Mouse (Mus musculus) limb, embryonic 14.5 days (tissue): ENCODE measurements at regions not wholly inside any gene's neighbourhood (a gene's known extent, or its start where the extent isn't known, plus 50 kb on each side); places are given as distances from the start of the nearest gene placed in this dataset.

Experiments used
- ATAC-seq: fragments of 200-750 bp; cut with Nextera tagmentation; 2 replicates; pipeline ENCODE4 v1.8.0; 2017; ENCODE audit warnings: low read depth, moderate number of reproducible peaks, moderate TSS enrichment; ENCODE audit not compliant: low FRiP score
- DNase-seq: peaks from one replicate; pipeline ENCODE4 v3.0.0-alpha.2; 2015; ENCODE audit warnings: low spot score
- H3K27ac ChIP-seq: fragments of 300-500 bp; sonication (generic); replicated peaks from 2 replicates; pipeline ENCODE4 v1.5.1; 2014; ENCODE audit warnings: low read depth, mild to moderate bottlenecking, low read length, moderate library complexity, mixed read lengths
- H3K27me3 ChIP-seq: fragments of 300-500 bp; sonication (generic); 2 replicates; pipeline ENCODE4 v1.6.1; 2014; ENCODE audit warnings: low read length, mixed read lengths; ENCODE audit not compliant: control insufficient read depth, insufficient read depth
- H3K36me3 ChIP-seq: fragments of 300-500 bp; sonication (generic); 2 replicates; pipeline ENCODE4 v1.6.1; 2014; ENCODE audit warnings: mild to moderate bottlenecking, low read length, moderate library complexity, mixed read lengths; ENCODE audit not compliant: control insufficient read depth, insufficient read depth
- H3K4me1 ChIP-seq: fragments of 300-500 bp; sonication (generic); 2 replicates; pipeline ENCODE4 v1.6.1; 2014; ENCODE audit warnings: antibody characterized with exemption, low read length, mixed read lengths; ENCODE audit not compliant: control insufficient read depth, insufficient read depth
- H3K4me2 ChIP-seq: fragments of 300-500 bp; sonication (generic); replicated peaks from 2 replicates; pipeline ENCODE4 v1.6.1; 2014; ENCODE audit warnings: low read depth, mild to moderate bottlenecking, low read length, moderate library complexity; ENCODE audit not compliant: severe bottlenecking
- H3K4me3 ChIP-seq: fragments of 300-500 bp; sonication (generic); replicated peaks from 2 replicates; pipeline ENCODE4 v1.5.1; 2014; ENCODE audit warnings: low read length
- H3K9ac ChIP-seq: fragments of 300-500 bp; sonication (generic); 2 replicates; pipeline ENCODE4 v1.6.1; 2014; ENCODE audit warnings: mild to moderate bottlenecking, low read depth, low read length, moderate library complexity; ENCODE audit not compliant: severe bottlenecking
- H3K9me3 ChIP-seq: fragments of 300-500 bp; sonication (generic); 2 replicates; pipeline ENCODE4 v1.6.1; 2016; ENCODE audit warnings: low read length; ENCODE audit not compliant: control insufficient read depth
- POLR2A ChIP-seq: fragments of 200-500 bp; IDR thresholded peaks from 2 replicates; pipeline ENCODE4 v1.8.0; 2012; ENCODE audit warnings: inconsistent platforms, mild to moderate bottlenecking, moderate library complexity, borderline replicate concordance; ENCODE audit not compliant: insufficient read depth, insufficient read length; ENCODE audit errors: extremely low read depth
- WGBS: fragments of 180-500 bp; shearing (Covaris S2); extraction: QIAGEN DNeasy Blood & Tissue Kit; methylation state at CpG from one replicate; pipeline ENCODE4 v1.1.7; 2014; 5-methylcytosine and 5-hydroxymethylcytosine counted together

DNA sequence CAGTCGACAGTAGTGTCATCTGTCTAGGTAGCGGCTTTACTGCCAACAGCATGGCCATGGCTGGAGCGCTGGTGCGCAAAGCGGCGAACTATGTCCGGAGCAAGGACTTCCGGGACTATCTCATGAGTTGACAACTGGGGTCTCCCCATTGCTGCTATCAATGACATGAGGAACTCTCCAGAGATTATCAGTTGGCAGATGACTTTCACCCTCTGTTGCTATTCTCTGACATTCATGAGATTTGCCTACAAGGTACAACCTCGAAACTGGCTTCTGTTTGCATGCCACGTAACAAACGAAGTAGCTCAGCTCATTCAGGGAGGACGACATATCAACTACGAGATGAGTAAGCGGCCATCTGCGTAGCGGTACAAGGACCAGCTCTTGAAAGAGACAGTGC, 374.6 kb upstream of the Gm6657 start:
- no peak overlapping the region for H3K9ac ChIP-seq
- ATAC-seq (no peak), DNase-seq (no peak)
- no peaks in the 10 kb centered on the region for H3K27me3 ChIP-seq
- no peaks in the 10 kb centered on the region; the same call in 1 of the 2 replicates for H3K4me1 ChIP-seq
- H3K4me3 ChIP-seq: no peak overlapping the region
- H3K4me2 ChIP-seq: no peak overlapping the region
- H3K9me3 ChIP-seq: no peaks in the 10 kb centered on the region
- H3K27ac ChIP-seq: no peak overlapping the region
- 96% methylated on average over 16 of the region's 16 CpGs for WGBS
- no peaks in the 10 kb centered on the region for H3K36me3 ChIP-seq
- no peak for TF ChIP-seq POLR2A

DNA sequence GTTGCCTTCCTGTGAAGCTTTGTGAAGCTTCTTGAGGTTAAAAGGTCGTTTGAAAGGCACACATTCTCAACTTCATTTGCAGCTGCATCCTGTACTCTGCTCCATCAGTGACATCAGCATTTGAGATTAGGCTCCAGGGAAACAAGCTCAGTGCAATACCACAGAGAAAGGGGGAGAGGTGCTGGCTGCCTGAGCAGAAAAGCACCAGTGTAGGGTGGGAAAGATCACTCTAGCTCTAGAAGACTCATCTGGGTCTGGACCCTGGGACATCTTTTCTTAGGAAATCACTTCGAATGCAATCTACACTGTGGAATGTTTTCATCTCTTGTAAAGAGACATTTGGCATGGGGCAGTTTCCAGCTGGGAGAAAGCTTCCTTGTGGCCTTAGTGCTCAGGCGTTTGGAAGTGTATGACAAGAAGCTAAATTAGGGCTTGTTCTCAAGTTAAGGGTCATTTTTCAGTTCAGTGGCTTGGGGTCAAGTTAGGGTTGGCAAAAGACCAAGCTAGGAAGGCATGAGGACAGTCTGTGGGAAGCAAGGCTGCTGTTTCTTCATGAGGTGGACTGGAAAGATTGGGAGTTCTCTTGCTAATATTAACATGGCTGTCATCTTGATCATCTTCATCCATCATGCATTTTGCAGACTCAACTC, 370.5 kb upstream of the Gm6657 start:
- 35% methylated on average over 3 of the region's 3 CpGs for WGBS
- 0 out of 2 replicates have a peak, but pooled peaks cover 4% of the 10 kb centered on the region for H3K9me3 ChIP-seq
- H3K27me3 ChIP-seq: no peaks in the 10 kb centered on the region
- no peak for DNase-seq
- no peak overlapping the region for H3K27ac ChIP-seq
- H3K4me3 ChIP-seq: no peak overlapping the region
- TF ChIP-seq POLR2A: no peak
- no peak overlapping the region for H3K4me2 ChIP-seq
- ATAC-seq: no peak
- H3K4me1 ChIP-seq: no peaks in the 10 kb centered on the region; the same call in 1 of the 2 replicates
- H3K9ac ChIP-seq: no peak overlapping the region
- H3K36me3 ChIP-seq: no peaks in the 10 kb centered on the region

GRCm38 (mm10) chr12:77833411-77834169, 360.5 kb upstream of the Gm6657 start:
- 94% methylated on average over 9 of the region's 9 CpGs for WGBS
- no peak overlapping the region for H3K4me3 ChIP-seq
- no peaks in the 10 kb centered on the region for H3K9me3 ChIP-seq
- no peak overlapping the region for H3K4me2 ChIP-seq
- H3K4me1 ChIP-seq: no peaks in the 10 kb centered on the region
- H3K36me3 ChIP-seq: no peaks in the 10 kb centered on the region
- H3K27ac ChIP-seq: no peak overlapping the region
- ATAC-seq (no peak), DNase-seq (no peak)
- no peaks in the 10 kb centered on the region for H3K27me3 ChIP-seq
- TF ChIP-seq POLR2A: no peak
- no peak overlapping the region for H3K9ac ChIP-seq

GRCm38 (mm10) chr12:77834891-77835290, 359.2 kb upstream of the Gm6657 start:
- H3K4me1 ChIP-seq: no peaks in the 10 kb centered on the region
- no peak overlapping the region for H3K27ac ChIP-seq
- no peak for DNase-seq
- no peak overlapping the region for H3K4me3 ChIP-seq
- ATAC-seq: no peak
- no peak overlapping the region for H3K4me2 ChIP-seq
- H3K9ac ChIP-seq: no peak overlapping the region
- TF ChIP-seq POLR2A: no peak
- no peaks in the 10 kb centered on the region for H3K9me3 ChIP-seq
- no peaks in the 10 kb centered on the region for H3K27me3 ChIP-seq
- H3K36me3 ChIP-seq: no peaks in the 10 kb centered on the region
- WGBS: 80% methylated on average over 1 of the region's 1 CpGs

GRCm38 (mm10) chr12:77836231-77836630, 357.8 kb upstream of the Gm6657 start:
- DNase-seq: no peak
- H3K27ac ChIP-seq: no peak overlapping the region
- 88% methylated on average over 2 of the region's 2 CpGs for WGBS
- no peak for ATAC-seq
- H3K27me3 ChIP-seq: no peaks in the 10 kb centered on the region
- no peak overlapping the region for H3K4me2 ChIP-seq
- H3K9me3 ChIP-seq: no peaks in the 10 kb centered on the region
- H3K4me3 ChIP-seq: no peak overlapping the region
- H3K4me1 ChIP-seq: no peaks in the 10 kb centered on the region
- TF ChIP-seq POLR2A: no peak
- no peaks in the 10 kb centered on the region for H3K36me3 ChIP-seq
- H3K9ac ChIP-seq: no peak overlapping the region
